Mouse (Mus musculus): ENCODE results near the gene Pet117. TPM values are rescaled to one million over a fixed set of nuclear protein-coding genes. Genes with fewer than 3 reads are reported as not detected.

Pet117 gene
- polyA plus RNA-seq, 1 experiment from 2014 or later: 3.8 TPM

Other genes starting within 250 kb of the Pet117 start
- gene Mgme1, start 98.3 kb upstream of the Pet117 start, polyA plus RNA-seq (2016; fragmentation: Nextera tagmentation; extraction: Ambion mirVana): 21.7 and 22.4 TPM in 2 replicates
- gene Snx5, start 98.1 kb upstream of the Pet117 start, polyA plus RNA-seq (2016; fragmentation: Nextera tagmentation; extraction: Ambion mirVana): 110 TPM in 2 replicates
- gene Ovol2, start 36.9 kb upstream of the Pet117 start, polyA plus RNA-seq (2016; fragmentation: Nextera tagmentation; extraction: Ambion mirVana): 0.12 and 0.20 TPM in 2 replicates
- gene Kat14, start within 50 bp of the Pet117 start, polyA plus RNA-seq (2016; fragmentation: Nextera tagmentation; extraction: Ambion mirVana): 27.3 and 27.5 TPM in 2 replicates
- 0.88 and 1.3 TPM in 2 replicates for gene Dzank1, start 158.4 kb downstream of the Pet117 start, polyA plus RNA-seq (2016; fragmentation: Nextera tagmentation; extraction: Ambion mirVana)
- 19.6 and 20.1 TPM in 2 replicates for gene Polr3f, start 158.7 kb downstream of the Pet117 start, polyA plus RNA-seq (2016; fragmentation: Nextera tagmentation; extraction: Ambion mirVana)
- 35.8 and 38.0 TPM in 2 replicates for gene Rbbp9, start 181.9 kb downstream of the Pet117 start, polyA plus RNA-seq (2016; fragmentation: Nextera tagmentation; extraction: Ambion mirVana)
- 49.8 and 50.6 TPM in 2 replicates for gene Sec23b, start 187.2 kb downstream of the Pet117 start, polyA plus RNA-seq (2016; fragmentation: Nextera tagmentation; extraction: Ambion mirVana)
- 54.8 and 57.1 TPM in 2 replicates for gene Smim26, start 225.1 kb downstream of the Pet117 start, polyA plus RNA-seq (2016; fragmentation: Nextera tagmentation; extraction: Ambion mirVana)
- 30.5 and 31.2 TPM in 2 replicates for gene Dtd1, start 230.9 kb downstream of the Pet117 start, polyA plus RNA-seq (2016; fragmentation: Nextera tagmentation; extraction: Ambion mirVana)